Mouse (Mus musculus): Measurements from ENCODE around the gene Nol9.

GRCm38 (mm10) chr4:152010091-152010706 is 28.9 kb upstream of the Nol9 start:
- TF ChIP-seq CTCF (IDR thresholded peaks at IDR 0.05; ENCODE audit: borderline replicate concordance, control insufficient read depth, extremely low read depth, insufficient read depth, low read length, poor library complexity): no peak
- TF ChIP-seq POLR2A (IDR thresholded peaks at IDR 0.05; ENCODE audit: control insufficient read depth, extremely low read depth, insufficient read depth, low read length, poor library complexity): no peak
